Mouse (Mus musculus): ENCODE data around the gene Bcar3.
A peak's percentile ranks its signal among the peaks of the same experiment; 100 is the strongest.
"Not testable (repeated sequence)": the region's sequence is repeated elsewhere in the genome, so short reads cannot be mapped to it uniquely, and the experiment has no call there.

Bcar3 gene

GRCm38 (mm10) chr3:122293954-122294850 is at the start of gene Bcar3:
Bcar3 (plus strand) TSS chr3:122294136.
- peak; percentile 85 for DNase-seq (ENCODE audit: low spot score)

DNA sequence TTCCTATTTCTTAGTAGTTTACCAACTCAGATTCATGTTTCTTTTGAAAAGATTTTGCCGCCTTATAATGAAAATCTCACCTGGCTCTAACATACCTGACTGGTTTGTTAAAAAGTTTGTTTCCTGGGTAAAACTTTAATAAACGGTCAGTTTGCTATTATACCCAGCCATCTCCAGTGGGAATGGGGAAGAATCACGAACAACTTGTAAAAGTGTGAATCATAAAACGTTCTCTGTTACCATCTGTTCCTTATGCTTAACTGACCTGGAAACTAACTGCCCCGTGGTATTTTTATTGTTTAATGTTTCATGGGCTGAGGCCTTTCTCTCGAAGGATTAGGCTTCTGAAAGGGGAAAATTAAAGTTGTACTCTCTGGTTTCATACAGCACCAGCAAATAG is 49.2 kb upstream of the Bcar3 start:
- no peak for DNase-seq (ENCODE audit: low spot score)

GRCm38 (mm10) chr3:122245215-122245877 is 48.6 kb upstream of the Bcar3 start, which contains the start of gene Gclm:
Gclm (plus strand) TSS chr3:122245557.
- peak; percentile 88 for DNase-seq (ENCODE audit: low spot score)

- peak; percentile 39 for DNase-seq (ENCODE audit: low spot score)
These were observed 48.0 kb upstream of the Bcar3 start for GRCm38 (mm10) chr3:122245878-122246332.

GRCm38 (mm10) chr3:122246406-122246805 is 47.5 kb upstream of the Bcar3 start:
- DNase-seq (ENCODE audit: low spot score) = no peak

- no peak for DNase-seq (ENCODE audit: low spot score)
These were observed 46.8 kb upstream of the Bcar3 start for GRCm38 (mm10) chr3:122246986-122247767.

- DNase-seq (ENCODE audit: low spot score) = no peak
These were observed 46.2 kb upstream of the Bcar3 start for GRCm38 (mm10) chr3:122247768-122248100.

GRCm38 (mm10) chr3:122252466-122253253 is 41.3 kb upstream of the Bcar3 start:
- DNase-seq (ENCODE audit: low spot score) = no peak

GRCm38 (mm10) chr3:122254050-122254449 is 39.9 kb upstream of the Bcar3 start:
- not testable (repeated sequence) for DNase-seq (ENCODE audit: low spot score)

GRCm38 (mm10) chr3:122269986-122270385 is 23.9 kb upstream of the Bcar3 start:
- no peak for DNase-seq (ENCODE audit: low spot score)

- not testable (repeated sequence) for DNase-seq (ENCODE audit: low spot score)
These were observed 21.4 kb upstream of the Bcar3 start for GRCm38 (mm10) chr3:122272565-122272964.

DNA sequence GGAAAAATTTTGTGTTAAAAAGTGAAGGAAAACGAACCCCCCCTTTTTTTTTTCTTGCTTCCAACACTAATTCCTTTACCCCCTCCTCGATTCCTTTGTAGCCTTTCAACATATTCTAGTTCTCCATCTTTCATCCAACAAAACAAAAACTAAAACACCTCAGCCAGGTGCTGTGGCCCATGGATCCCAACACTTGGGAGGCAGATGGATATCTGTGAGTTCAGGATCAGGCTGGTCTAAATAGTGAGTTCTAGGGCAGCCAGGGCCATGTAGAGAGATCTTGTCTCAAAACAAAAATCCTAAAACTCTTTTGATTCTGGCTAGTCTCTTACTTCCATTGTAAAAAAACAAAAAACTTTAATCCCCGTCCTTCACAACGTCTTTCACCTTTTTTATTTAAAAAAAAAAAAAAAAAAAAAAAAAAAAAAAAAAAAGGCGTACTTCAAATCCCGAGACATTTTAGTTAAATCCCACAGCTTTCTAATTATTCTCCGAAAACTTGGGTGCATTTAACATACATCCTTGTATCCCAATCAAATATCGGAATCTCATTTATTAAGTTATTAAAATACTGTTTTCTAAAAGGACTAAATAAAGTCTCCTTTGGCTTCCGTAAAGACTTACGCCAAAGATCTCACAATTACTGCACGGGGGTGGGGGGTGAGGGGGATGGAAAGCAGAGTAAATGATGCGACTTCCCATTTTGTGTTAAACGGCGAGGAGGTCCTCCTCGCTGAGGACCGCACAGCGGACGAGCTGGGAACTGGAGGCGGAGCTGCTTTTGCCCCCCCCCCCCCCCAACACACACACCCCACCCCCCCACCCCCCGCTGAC is 20.3 kb upstream of the Bcar3 start:
- DNase-seq (ENCODE audit: low spot score) = no peak

DNA sequence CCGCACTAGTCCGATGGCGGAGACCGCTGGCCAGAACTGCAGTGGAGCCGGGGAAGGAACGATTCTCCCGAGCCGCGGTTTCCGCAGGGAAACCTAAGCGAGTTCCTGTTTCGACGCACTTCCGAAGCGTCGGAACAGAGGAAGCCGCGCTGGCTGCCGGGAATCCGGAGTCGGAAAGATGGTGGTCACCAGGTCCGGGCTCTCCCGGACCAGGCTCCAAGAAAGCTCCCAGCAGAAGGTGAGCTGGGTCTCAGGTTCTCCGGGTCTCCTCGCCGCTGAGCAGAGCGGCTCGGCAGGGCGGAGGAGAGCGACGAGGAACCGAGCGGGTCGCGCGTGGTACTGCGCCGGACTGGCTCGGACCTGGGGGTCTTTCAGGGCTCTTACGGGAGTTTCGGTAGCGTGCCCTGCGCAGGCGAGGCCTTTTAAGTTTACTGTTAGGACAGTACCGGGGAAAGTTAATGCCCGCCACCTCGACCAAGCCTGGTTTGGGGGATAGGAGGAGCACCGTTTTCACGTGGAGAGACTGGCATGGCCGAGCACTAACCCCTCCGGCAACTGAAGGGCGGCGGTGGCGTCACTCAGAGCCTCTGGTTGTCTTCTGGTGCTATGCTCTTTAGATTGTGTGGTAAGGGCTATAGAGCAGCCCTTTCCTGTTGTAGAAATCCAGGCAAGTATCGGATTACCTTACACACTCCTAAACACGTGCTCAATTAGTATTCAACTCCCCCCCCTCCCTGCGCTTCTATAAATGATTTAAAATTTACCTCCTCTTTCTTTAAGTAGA is 19.5 kb upstream of the Bcar3 start, which contains the start of gene Dnttip2:
Gene Dnttip2, plus strand, starts transcription at position 148 of the 784 bp plus-strand sequence.
- DNase-seq (ENCODE audit: low spot score) = peak; percentile 85

GRCm38 (mm10) chr3:122275111-122275510 is 18.8 kb upstream of the Bcar3 start:
- no peak for DNase-seq (ENCODE audit: low spot score)

GRCm38 (mm10) chr3:122287195-122287594 is 6.7 kb upstream of the Bcar3 start:
- no peak for DNase-seq (ENCODE audit: low spot score)

GRCm38 (mm10) chr3:122288613-122289195 is 5.2 kb upstream of the Bcar3 start:
- no peak for DNase-seq (ENCODE audit: low spot score)

DNA sequence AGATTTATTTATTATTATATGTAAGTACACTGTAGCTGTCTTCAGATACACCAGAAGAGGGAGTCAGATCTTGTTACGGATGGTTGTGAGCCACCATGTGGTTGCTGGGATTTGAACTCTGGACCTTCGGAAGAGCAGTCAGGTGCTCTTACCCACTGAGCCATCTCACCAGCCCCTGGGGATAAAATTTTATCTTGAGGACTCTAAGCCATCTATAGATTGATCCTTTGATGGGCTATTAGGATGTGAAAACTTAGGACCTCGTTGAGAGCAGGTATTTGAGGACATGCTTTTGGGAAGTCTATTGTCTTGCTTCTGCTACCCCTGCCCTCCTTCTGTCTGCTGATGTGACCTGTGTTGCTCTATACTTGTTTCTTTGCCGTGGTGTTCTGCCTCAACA is 4.6 kb upstream of the Bcar3 start:
- DNase-seq (ENCODE audit: low spot score) = not testable (repeated sequence)

DNA sequence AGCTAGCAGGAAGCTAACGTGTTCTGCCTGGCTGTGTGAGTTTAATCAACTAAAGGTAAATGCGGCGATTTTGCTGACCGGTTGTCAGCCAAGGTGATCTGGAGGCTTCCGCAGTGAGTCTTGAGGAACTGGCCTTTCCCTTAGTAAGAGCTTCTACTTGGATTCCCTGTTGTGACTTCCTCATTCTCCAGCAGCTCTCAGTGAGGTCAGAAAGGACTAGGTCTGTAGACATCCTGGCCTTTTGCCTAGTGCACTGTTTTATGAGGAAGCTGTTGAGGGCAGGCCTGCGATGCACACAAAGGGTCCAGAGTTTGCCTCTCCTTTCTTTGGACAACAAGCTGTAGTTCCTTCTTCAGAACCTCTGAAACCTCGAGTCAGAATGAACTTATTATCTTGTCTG is 3.2 kb upstream of the Bcar3 start:
- no peak for DNase-seq (ENCODE audit: low spot score)

GRCm38 (mm10) chr3:122291828-122292227 is 2.1 kb upstream of the Bcar3 start:
- no peak for DNase-seq (ENCODE audit: low spot score)
